Mouse (Mus musculus): ENCODE results near the gene Atad5.
"Not testable (repeated sequence)": the region's sequence is repeated elsewhere in the genome, so short reads cannot be mapped to it uniquely, and the experiment has no call there.

Atad5 gene

GRCm38 (mm10) chr11:80176911-80177895 lies 88.0 kb downstream of the Atad5 start:
- no peak for DNase-seq (ENCODE audit: low read depth in 2 of 2, low spot score in 2 of 2)

- no peak for DNase-seq (ENCODE audit: low read depth in 2 of 2, low spot score in 2 of 2)
Observed at GRCm38 (mm10) chr11:80178316-80178715, 89.1 kb downstream of the Atad5 start.

- no peak for DNase-seq (ENCODE audit: low read depth in 2 of 2, low spot score in 2 of 2)
Observed at GRCm38 (mm10) chr11:80181021-80181749, 92.0 kb downstream of the Atad5 start.

GRCm38 (mm10) chr11:80183054-80183704 lies 94.0 kb downstream of the Atad5 start:
- not testable (repeated sequence) for DNase-seq (ENCODE audit: low read depth in 2 of 2, low spot score in 2 of 2)

GRCm38 (mm10) chr11:80183705-80184255 lies 94.6 kb downstream of the Atad5 start, which contains the start of gene Rnf135:
TSS of gene Rnf135 (plus strand) at chr11:80183851.
- peak; percentile 18 to 41 for DNase-seq (ENCODE audit: low read depth in 2 of 2, low spot score in 2 of 2)

- DNase-seq (ENCODE audit: low read depth in 2 of 2, low spot score in 2 of 2), result no peak
Observed at GRCm38 (mm10) chr11:80184531-80185071, 95.4 kb downstream of the Atad5 start.

All from CD8-positive naive resting alpha-beta T cell, adult 2 months (primary cell).